Mouse (Mus musculus) E14TG2a.4 (cell line): ENCODE results near the gene Yipf6.

Source experiments
- CTCF ChIP-seq: conservative IDR thresholded peaks from 2 replicates; pipeline ENCODE4 v1.5.1; 2014; ENCODE audit warnings: low read length
- NANOG ChIP-seq: IDR thresholded peaks from 2 replicates; pipeline ENCODE4 v1.6.1; 2014; ENCODE audit warnings: borderline replicate concordance, low read length, mixed read lengths
- POU5F1 ChIP-seq: IDR thresholded peaks from 2 replicates; pipeline ENCODE4 v1.6.1; 2014; ENCODE audit warnings: low read length, borderline replicate concordance

- TF ChIP-seq CTCF: no peak
- TF ChIP-seq POU5F1: no peak
- no peak for TF ChIP-seq NANOG
Measured at GRCm38 (mm10) chrX:98959050-98959449, 22.9 kb downstream of the Yipf6 start.
